Mouse (Mus musculus): ENCODE measurements at regions not wholly inside any gene's neighbourhood (a gene's known extent, or its start where the extent isn't known, plus 50 kb on each side); places are given as distances from the start of the nearest gene placed in this dataset.

DNA sequence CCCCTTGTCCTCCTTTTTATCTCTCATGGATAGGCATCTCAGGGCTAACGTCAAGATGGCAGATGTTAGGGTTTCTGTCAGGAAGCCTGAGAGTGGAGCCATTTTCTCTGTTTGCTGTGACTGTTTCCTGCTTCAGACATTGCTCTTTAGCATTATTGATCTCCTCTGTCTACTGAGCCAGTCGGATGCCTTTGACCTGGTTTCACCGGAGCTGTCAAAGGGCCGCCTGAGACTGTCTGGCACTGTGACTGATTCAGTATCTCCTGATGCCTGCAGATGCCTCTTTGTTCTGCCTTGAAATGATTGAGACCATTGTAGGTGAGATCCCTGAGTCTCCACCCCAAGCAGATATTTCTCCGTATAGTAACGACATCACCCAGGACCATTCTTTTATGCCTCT lies 239.5 kb upstream of the Ubash3b start:
- Histone ChIP-seq H3K27ac (ENCODE audit: poor library complexity, severe bottlenecking) (no peak overlapping the region), H3K4me3 (no peak overlapping the region), H3K9ac (no peak overlapping the region), H3K36me3 (no peaks in the 10 kb centered on the region), H3K4me1 (replicated peaks) (0 out of 2 replicates have a peak, but pooled peaks cover 3% of the 10 kb centered on the region), H3K4me2 (no peak overlapping the region), H3K27me3 (replicated peaks) (no peaks in the 10 kb centered on the region), H3K9me3 (replicated peaks) (no peaks in the 10 kb centered on the region)
- no peak for ATAC-seq (ENCODE audit: insufficient number of reproducible peaks, low FRiP score)
- WGBS: 76% methylated on average over 6 of the region's 6 CpGs

DNA sequence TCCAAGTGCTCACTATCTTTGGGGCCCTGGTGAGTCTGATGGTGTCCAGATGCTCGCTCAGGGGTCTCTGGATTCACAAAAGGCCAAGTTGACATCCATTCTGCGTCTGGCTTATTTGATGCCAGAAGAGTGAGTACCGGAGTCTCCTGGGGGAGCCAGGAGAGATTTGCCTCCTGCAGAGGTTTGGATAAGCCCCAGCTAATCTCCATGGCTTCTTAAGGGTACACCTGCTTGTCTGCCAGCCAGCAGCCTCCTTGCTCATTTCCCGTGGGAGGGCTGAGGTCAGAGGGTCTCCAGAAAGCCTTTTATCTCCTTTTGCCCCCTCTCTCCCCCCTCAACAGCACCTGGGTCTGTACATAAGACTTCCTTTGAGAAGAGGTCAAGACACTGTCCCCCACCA lies 234.0 kb upstream of the Ubash3b start:
- Histone ChIP-seq H3K27ac (ENCODE audit: poor library complexity, severe bottlenecking) (no peak overlapping the region), H3K27me3 (replicated peaks) (no peaks in the 10 kb centered on the region), H3K4me2 (no peak overlapping the region), H3K9me3 (replicated peaks) (no peaks in the 10 kb centered on the region), H3K4me1 (replicated peaks) (peaks cover 12% of the 10 kb centered on the region), H3K36me3 (peaks cover 10% of the 10 kb centered on the region), H3K9ac (no peak overlapping the region), H3K4me3 (no peak overlapping the region)
- no peak for ATAC-seq (ENCODE audit: insufficient number of reproducible peaks, low FRiP score)
- WGBS: 13% methylated on average over 4 of the region's 4 CpGs

DNA sequence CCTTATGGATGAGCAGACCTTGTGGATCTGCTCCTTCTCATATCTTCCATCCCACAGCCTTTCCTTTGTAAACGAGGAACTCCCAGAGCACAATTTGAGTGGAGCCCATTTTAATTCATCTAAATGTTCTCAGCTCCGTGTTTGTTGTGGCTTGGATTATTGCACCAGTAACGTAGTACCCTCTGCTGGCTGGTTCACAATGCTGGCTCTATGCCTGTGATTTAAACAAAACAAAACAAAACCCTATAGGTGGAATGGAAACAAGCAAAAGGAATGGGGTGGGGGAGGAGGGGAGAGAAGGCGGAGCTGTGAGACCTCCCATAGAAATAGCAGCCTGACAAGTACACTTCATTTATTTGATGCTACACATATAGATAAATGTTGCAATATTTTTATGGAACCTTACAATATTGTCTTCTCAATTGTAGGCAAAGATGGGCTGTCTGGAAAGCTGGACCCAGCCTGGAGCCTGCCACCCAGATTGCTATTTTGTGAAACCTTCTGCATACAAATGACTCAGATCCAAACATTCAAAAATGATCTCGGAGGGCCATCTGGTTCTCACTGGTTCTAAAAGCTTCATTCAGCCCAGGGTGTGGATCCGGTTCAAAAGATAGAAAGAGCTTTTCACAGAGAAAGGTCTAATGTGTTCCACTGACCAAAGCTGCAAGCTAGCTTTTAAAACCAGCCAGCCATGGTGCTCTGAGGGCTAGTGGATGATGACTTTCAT lies 230.3 kb upstream of the Ubash3b start:
- Histone ChIP-seq H3K4me2 (no peak overlapping the region), H3K4me1 (replicated peaks) (peaks cover 12% of the 10 kb centered on the region), H3K9ac (no peak overlapping the region), H3K27me3 (replicated peaks) (no peaks in the 10 kb centered on the region), H3K9me3 (replicated peaks) (no peaks in the 10 kb centered on the region), H3K27ac (ENCODE audit: poor library complexity, severe bottlenecking) (no peak overlapping the region), H3K36me3 (peaks cover 10% of the 10 kb centered on the region), H3K4me3 (no peak overlapping the region)
- ATAC-seq (ENCODE audit: insufficient number of reproducible peaks, low FRiP score): no peak
- WGBS: 57% methylated on average over 6 of the region's 6 CpGs

DNA sequence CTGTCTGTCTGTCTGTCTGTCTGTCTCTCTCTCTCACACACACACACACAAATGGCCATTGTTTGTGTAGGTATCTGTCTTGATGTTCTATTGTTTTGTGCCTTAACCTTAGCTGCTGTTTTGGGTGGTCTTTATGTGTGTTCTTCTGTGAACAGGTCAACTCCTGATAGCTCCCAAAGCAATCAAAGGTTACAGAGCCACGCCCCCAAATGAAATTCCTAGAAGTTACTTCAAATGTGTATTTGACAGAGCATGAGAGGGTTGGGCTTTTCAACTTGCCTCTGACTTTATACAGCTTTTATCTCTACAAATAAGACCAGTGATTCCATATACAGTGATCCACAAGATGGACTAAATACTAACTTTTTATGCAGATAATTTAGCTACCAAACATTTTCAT lies 217.8 kb upstream of the Ubash3b start:
- 88% methylated on average over 1 of the region's 1 CpGs for WGBS
- Histone ChIP-seq H3K4me3 (no peak overlapping the region), H3K4me2 (no peak overlapping the region)

DNA sequence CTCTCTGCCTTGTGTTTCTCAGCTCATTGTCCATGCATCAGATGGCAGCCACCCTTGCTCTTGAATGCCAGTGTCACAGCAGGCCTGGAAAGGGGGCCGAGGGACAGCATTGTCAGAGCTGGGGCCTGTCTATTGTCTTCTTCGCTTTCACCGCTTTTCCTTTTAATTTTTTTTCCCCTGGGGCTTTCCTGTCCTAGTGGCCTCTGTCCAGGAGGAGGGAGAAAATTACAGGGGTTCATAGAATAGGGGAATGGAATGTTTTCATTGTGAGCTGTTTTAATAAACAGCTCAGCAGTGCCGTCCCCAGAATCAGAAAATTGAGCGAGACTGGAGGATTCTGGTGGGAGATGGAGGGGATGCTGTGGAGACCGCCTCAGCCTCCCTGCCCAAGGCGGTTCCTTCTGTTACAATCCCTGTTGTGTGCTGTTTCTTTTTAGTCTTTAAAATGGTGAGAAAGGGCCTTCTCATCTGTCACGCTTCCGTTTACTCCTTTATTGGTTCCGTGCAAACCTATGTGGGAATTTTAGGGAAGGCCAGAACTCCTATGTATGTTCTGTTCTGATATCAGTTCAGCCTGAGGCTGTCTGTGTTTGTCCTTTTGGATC lies 217.2 kb upstream of the Ubash3b start:
- Histone ChIP-seq H3K27me3 (replicated peaks) (no peaks in the 10 kb centered on the region), H3K9ac (peak overlapping the region; percentile 1; the same call in 1 of the 2 replicates), H3K4me3 (no peak overlapping the region), H3K4me1 (replicated peaks) (peaks cover 33% of the 10 kb centered on the region), H3K36me3 (no peaks in the 10 kb centered on the region), H3K4me2 (peak overlapping the region; percentile 14), H3K27ac (ENCODE audit: poor library complexity, severe bottlenecking) (0 out of 2 replicates have a peak overlapping the region, but pooled peaks have one; percentile 23), H3K9me3 (replicated peaks) (no peaks in the 10 kb centered on the region)
- WGBS: 66% methylated on average over 10 of the region's 10 CpGs
- ATAC-seq (ENCODE audit: insufficient number of reproducible peaks, low FRiP score): no peak

More for the DNA sequence above, 217.8 kb upstream of the Ubash3b start:
- H3K9ac ChIP-seq: no peak overlapping the region
- no peaks in the 10 kb centered on the region for H3K9me3 ChIP-seq (replicated peaks)
- no peaks in the 10 kb centered on the region for H3K36me3 ChIP-seq
- no peaks in the 10 kb centered on the region for H3K27me3 ChIP-seq (replicated peaks)
- peaks cover 33% of the 10 kb centered on the region for H3K4me1 ChIP-seq (replicated peaks)
- H3K27ac ChIP-seq (ENCODE audit: poor library complexity, severe bottlenecking): no peak overlapping the region
- ATAC-seq (ENCODE audit: insufficient number of reproducible peaks, low FRiP score): no peak

DNA sequence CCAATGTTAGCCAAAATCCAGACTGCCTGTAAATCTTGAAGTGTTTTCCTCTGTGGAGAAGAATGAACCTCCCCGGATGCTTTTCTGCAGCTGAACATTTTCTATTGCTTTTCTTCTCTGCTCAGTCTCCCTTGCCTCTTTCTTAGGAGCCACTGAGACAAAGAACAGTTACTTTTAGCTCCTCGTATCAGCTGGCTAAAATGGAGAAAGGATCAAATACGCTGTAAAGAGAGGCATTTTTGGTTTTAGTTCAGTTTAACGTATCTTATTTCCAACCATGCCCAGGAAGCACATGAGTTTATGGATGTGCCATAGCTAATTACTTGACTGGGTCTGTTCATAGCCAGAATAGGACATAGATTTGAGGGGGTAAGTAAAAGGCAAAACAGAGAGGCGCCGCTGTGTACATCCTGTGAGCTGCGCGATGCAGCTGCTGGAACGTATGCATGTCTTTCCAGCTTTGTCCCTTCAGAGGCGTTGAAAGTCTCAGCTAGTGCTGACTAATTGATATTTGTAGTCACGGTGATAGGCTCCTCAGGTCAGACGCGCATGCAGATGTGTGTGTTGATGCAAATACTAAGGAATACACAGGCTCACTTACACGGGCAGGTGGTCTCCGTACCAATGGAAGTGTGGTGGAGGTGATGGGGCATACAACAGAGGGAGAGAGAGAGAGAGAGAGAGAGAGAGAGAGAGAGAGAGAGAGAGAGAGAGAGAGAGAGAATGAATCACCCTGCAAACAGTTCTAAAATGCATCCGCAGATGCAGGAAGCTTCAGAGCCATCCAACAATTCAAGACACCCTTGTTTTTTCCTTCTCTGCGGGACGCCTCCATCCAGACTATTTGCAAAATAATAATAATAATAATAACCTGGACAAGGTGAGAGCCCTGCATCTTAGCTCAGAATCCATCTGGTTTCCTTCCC lies 216.5 kb upstream of the Ubash3b start:
- Histone ChIP-seq H3K4me3 (no peak overlapping the region), H3K4me2 (peak overlapping the region; percentile 73), H3K36me3 (no peaks in the 10 kb centered on the region), H3K9ac (peak overlapping the region; percentile 16; the same call in 1 of the 2 replicates), H3K27me3 (replicated peaks) (no peaks in the 10 kb centered on the region), H3K9me3 (replicated peaks) (no peaks in the 10 kb centered on the region), H3K27ac (ENCODE audit: poor library complexity, severe bottlenecking) (0 out of 2 replicates have a peak overlapping the region, but pooled peaks have one; percentile 40), H3K4me1 (replicated peaks) (peaks cover 35% of the 10 kb centered on the region)
- WGBS: 55% methylated on average over 18 of the region's 18 CpGs
- no peak for ATAC-seq (ENCODE audit: insufficient number of reproducible peaks, low FRiP score)

DNA sequence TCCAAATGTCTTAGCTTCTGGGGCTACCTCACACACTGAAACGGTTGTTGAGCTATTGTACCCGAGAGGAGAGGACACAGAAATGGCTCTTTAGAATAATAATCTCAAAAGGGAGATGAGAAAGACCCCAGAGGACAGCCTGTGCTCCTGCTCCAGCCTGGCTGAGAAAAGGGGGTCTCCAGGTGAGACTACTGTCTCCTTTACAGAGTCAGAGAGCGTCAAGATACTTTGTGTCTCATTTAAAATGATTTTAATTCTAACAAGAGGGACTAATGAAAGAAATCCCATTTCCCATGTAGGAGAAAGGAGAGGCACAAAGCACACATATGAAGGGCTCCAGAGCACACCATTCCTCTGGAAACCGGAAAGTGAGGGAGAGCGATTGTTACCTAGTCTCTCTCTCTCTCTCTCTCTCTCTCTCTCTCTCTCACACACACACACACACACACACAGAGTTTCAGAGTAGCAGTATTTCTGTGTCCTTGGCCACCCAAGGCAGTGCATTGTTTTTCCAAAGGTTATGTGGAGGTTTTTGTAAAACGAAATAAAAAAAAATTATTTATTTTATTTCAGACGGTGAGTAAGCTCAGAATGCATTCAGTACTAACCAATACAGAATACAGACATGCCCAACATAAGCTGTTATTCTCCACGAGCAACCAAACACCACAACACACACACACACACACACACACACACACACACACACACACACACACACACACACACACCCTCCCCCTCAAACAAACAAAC lies 215.6 kb upstream of the Ubash3b start:
- Histone ChIP-seq H3K4me2 (peak overlapping the region; percentile 73), H3K27ac (ENCODE audit: poor library complexity, severe bottlenecking) (peak overlapping the region; percentile 84; the same call in 1 of the 2 replicates), H3K4me3 (peak overlapping the region; percentile 41), H3K36me3 (no peaks in the 10 kb centered on the region), H3K9me3 (replicated peaks) (no peaks in the 10 kb centered on the region), H3K27me3 (replicated peaks) (no peaks in the 10 kb centered on the region), H3K9ac (peak overlapping the region; percentile 70), H3K4me1 (replicated peaks) (peaks cover 38% of the 10 kb centered on the region)
- no peak for ATAC-seq (ENCODE audit: insufficient number of reproducible peaks, low FRiP score)
- 57% methylated on average over 8 of the region's 8 CpGs for WGBS

DNA sequence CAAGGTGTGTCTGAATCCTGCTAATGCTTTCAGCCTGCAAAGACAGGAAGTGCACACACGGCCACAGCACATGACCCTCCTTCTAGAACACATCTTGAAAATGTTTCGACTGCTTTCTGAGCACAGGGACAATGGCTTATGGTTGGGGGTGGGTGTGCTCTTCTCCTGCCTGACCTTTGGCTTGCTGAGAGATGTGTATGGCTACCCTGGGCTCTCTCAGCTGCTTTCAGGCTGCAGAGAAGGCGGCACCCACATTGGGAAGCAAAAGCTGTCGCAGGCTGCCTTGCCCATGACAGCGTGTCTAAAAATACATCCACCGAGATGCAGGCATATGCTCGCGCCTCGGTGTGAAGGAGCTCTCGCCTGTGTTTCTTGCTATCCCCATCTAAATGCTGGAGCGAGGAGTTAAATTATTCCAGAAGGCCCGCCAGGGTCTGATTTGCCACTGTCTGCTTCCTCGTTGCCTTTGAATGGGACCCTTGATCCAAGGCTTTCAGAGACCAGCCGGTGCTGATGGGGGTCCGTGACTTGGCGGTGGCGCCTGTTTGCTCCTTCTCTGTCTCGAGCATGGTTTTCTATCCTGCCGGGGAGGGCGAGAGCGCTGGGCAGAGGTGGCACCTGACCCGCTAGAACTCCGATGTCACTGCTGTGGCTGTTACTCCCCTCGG lies 214.6 kb upstream of the Ubash3b start:
- Histone ChIP-seq H3K4me2 (peak overlapping the region; percentile 73), H3K4me3 (peak overlapping the region; percentile 41), H3K9ac (peak overlapping the region; percentile 70), H3K36me3 (no peaks in the 10 kb centered on the region), H3K27me3 (replicated peaks) (no peaks in the 10 kb centered on the region), H3K27ac (ENCODE audit: poor library complexity, severe bottlenecking) (peak overlapping the region; percentile 84), H3K9me3 (replicated peaks) (no peaks in the 10 kb centered on the region), H3K4me1 (replicated peaks) (peaks cover 38% of the 10 kb centered on the region)
- peak; percentile 78 for ATAC-seq (ENCODE audit: insufficient number of reproducible peaks, low FRiP score)
- 7% methylated on average over 24 of the region's 24 CpGs for WGBS

DNA sequence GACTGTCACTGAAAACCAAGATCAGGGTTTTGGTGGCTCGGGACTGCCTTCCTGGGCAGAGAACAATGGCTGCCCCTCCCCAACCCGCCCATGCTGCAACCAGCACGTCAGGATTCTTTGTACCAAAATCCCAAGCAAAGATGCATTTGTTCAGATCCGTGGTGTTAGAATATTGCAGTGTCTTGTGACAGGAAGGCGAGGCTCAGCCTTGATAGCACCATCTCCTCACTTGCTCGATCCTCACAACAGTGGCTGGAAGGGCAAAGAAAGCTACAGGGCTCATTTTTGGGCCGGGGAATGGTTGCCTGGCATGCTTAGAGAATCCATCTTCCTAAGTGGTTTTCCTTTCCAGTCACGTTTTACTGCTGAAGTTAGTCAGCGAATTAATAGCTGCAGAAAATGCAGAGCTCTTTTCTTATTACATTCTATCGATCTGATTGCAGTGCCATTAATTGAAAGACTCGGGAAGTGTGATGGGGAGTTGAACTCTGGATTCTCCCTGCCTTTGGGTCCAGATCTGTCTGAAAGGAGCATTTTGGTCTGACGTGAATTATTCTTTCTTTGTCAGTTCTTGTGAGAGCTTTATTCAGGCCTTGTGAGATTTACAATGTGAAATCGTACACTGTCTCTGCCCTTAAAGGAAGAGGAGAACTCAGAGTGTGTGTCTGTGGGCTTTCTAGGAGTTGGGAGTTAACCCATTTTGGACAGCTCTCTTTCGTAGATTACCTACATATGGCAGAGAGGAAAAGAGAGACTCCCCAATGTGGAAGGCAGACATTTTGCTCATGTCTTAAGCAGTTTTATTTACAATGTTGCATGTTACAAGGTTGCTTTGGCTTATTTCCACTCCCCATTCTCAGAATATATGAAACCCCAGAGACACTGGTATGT lies 213.3 kb upstream of the Ubash3b start:
- Histone ChIP-seq H3K9me3 (replicated peaks) (no peaks in the 10 kb centered on the region), H3K27me3 (replicated peaks) (no peaks in the 10 kb centered on the region)

More for the DNA sequence above, 213.3 kb upstream of the Ubash3b start:
- H3K27ac ChIP-seq (ENCODE audit: poor library complexity, severe bottlenecking): no peak overlapping the region
- no peak overlapping the region for H3K9ac ChIP-seq
- no peak overlapping the region for H3K4me2 ChIP-seq
- H3K4me1 ChIP-seq (replicated peaks): peaks cover 38% of the 10 kb centered on the region
- H3K4me3 ChIP-seq: no peak overlapping the region
- H3K36me3 ChIP-seq: no peaks in the 10 kb centered on the region
- no peak for ATAC-seq (ENCODE audit: insufficient number of reproducible peaks, low FRiP score)
- WGBS: 66% methylated on average over 14 of the region's 14 CpGs
